Mouse (Mus musculus) myocyte (in vitro differentiated cells): ENCODE measurements around the gene Efna2.

Source experiments
- CEBPB ChIP-seq: IDR thresholded peaks from 2 replicates; pipeline ENCODE4 v1.6.1; 2011; ENCODE audit warnings: mild to moderate bottlenecking, moderate library complexity; ENCODE audit not compliant: poor library complexity, insufficient read depth, severe bottlenecking
- E2F4 ChIP-seq: IDR thresholded peaks from one replicate; pipeline ENCODE4 v1.6.1; 2011; ENCODE audit warnings: mild to moderate bottlenecking, control low read depth, moderate library complexity; ENCODE audit not compliant: insufficient read depth
- MAX ChIP-seq: IDR thresholded peaks from one replicate; pipeline ENCODE4 v1.6.1; 2011; ENCODE audit warnings: low read depth, mild to moderate bottlenecking, control low read depth
- MYOD1 ChIP-seq, 3 experiments: IDR thresholded peaks; one replicate each; pipeline ENCODE4 v1.6.1; 2011; ENCODE audit warnings: control low read depth in 2 of 3, low read depth in 2 of 3, mild to moderate bottlenecking in 2 of 3, moderate library complexity in 1 of 3; ENCODE audit not compliant: insufficient read length in 2 of 3, control insufficient read depth in 1 of 3
- POLR2A ChIP-seq: IDR thresholded peaks from one replicate; pipeline ENCODE4 v1.6.1; 2011; ENCODE audit warnings: low read depth, mild to moderate bottlenecking, control low read depth, moderate library complexity; ENCODE audit not compliant: insufficient read length
- POLR2AphosphoS2 ChIP-seq: IDR thresholded peaks from one replicate; pipeline ENCODE4 v1.6.1; 2011; ENCODE audit warnings: low read depth, control low read depth; ENCODE audit not compliant: insufficient read length
- REST ChIP-seq: IDR thresholded peaks from one replicate; pipeline ENCODE4 v1.6.1; 2011; ENCODE audit warnings: mild to moderate bottlenecking, control low read depth, moderate library complexity; ENCODE audit not compliant: insufficient read depth, insufficient read length
- SRF ChIP-seq: IDR thresholded peaks from one replicate; pipeline ENCODE4 v1.6.1; 2011; ENCODE audit warnings: low read depth; ENCODE audit not compliant: control insufficient read depth, insufficient read length
- TCF12 ChIP-seq: IDR thresholded peaks from one replicate; pipeline ENCODE4 v1.6.1; 2011; ENCODE audit warnings: mild to moderate bottlenecking, control low read depth; ENCODE audit not compliant: poor library complexity, insufficient read depth, severe bottlenecking
- TCF3 ChIP-seq: IDR thresholded peaks from one replicate; pipeline ENCODE4 v1.6.1; 2011; ENCODE audit warnings: low read depth, control low read depth; ENCODE audit not compliant: insufficient read length
- USF1 ChIP-seq: IDR thresholded peaks from one replicate; pipeline ENCODE4 v1.6.1; 2011; ENCODE audit warnings: low read depth, mild to moderate bottlenecking, control low read depth, moderate library complexity

DNA sequence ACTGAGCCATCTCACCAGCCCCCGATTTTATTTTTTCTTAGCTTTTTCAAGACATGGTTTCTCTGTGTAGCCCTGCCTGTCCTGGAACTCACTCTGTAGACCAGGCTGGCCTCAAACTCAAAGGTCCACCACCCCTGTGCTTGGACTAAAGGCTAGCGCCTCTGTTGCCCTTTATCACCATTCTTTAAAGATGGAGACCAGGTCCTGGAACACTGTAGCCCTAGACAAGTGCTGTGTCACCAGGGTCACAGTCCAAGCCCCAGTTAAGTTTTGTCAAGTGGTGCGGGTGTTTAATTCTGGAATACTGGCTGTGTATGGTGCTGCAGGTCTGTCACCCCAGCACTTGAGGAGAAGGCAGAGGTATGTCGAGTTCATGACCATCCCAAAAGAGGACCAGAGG lies 57.7 kb downstream of the Efna2 start:
- TF ChIP-seq TCF3 (no peak), USF1 (no peak), E2F4 (no peak), CEBPB (no peak), POLR2A (no peak), POLR2AphosphoS2 (no peak), MAX (no peak), TCF12 (no peak), REST (no peak), SRF (no peak), MYOD1 (IDR thresholded peaks at IDR 0.05; ENCODE audit: control insufficient read depth in 1 of 3, insufficient read length in 2 of 3, low read depth in 2 of 3) (no peak)
